Mouse (Mus musculus): ENCODE results near the gene Srp72. TPM values are rescaled to one million over a fixed set of nuclear protein-coding genes. Genes with fewer than 3 reads are reported as not detected.
"Not testable (repeated sequence)": the region's sequence is repeated elsewhere in the genome, so short reads cannot be mapped to it uniquely, and the experiment has no call there.

The Srp72 gene
- polyA plus RNA-seq, 1 experiment from 2014 or later = 78.5 TPM

GRCm38 (mm10) chr5:77028034-77028433, 53.6 kb downstream of the Srp72 start:
- no peaks in the 10 kb centered on the region for H3K4me1 ChIP-seq
- peaks cover 5% of the 10 kb centered on the region; the same call in 1 of the 2 replicates for H3K9me3 ChIP-seq (replicated peaks)
- no peak for DNase-seq (ENCODE audit: low spot score)
- no peak overlapping the region for H3K4me3 ChIP-seq
- H3K27me3 ChIP-seq (ENCODE audit: low read depth, poor library complexity, severe bottlenecking) = no peaks in the 10 kb centered on the region
- 83% methylated on average over 3 of the region's 3 CpGs for WGBS
- no peaks in the 10 kb centered on the region for H3K36me3 ChIP-seq
- H3K27ac ChIP-seq (replicated peaks) = no peak overlapping the region

- DNase-seq (ENCODE audit: low spot score) = no peak
- H3K9me3 ChIP-seq (replicated peaks) = no peaks in the 10 kb centered on the region
These were observed 55.3 kb downstream of the Srp72 start for GRCm38 (mm10) chr5:77029735-77030134.

DNA sequence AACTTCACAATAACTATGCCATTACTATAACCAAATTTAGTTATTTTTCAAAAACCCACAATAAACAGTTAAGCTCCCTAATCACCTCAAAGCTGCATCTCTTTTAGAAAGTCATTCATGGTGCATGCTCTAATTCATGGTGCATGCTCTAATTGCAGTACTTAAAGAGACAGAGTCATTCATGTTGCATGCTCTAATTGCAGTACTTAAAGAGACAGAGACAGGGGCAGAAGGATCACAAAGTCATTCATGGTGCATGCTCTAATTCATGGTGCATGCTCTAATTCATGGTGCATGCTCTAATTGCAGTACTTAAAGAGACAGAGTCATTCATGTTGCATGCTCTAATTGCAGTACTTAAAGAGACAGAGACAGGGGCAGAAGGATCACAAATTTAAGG, 60.6 kb downstream of the Srp72 start:
- not testable (repeated sequence) for DNase-seq (ENCODE audit: low spot score); H3K27ac ChIP-seq (replicated peaks); H3K4me1 ChIP-seq; H3K27me3 ChIP-seq (ENCODE audit: low read depth, poor library complexity, severe bottlenecking); H3K9me3 ChIP-seq (replicated peaks); H3K4me3 ChIP-seq; H3K36me3 ChIP-seq

More at GRCm38 (mm10) chr5:77029735-77030134, 55.3 kb downstream of the Srp72 start:
- no peaks in the 10 kb centered on the region for H3K27me3 ChIP-seq (ENCODE audit: low read depth, poor library complexity, severe bottlenecking)
- 76% methylated on average over 5 of the region's 5 CpGs for WGBS
- H3K27ac ChIP-seq (replicated peaks) = no peak overlapping the region
- no peaks in the 10 kb centered on the region for H3K36me3 ChIP-seq
- H3K4me1 ChIP-seq = no peaks in the 10 kb centered on the region
- H3K4me3 ChIP-seq = no peak overlapping the region

GRCm38 (mm10) chr5:77038451-77038850, 64.0 kb downstream of the Srp72 start:
- H3K27me3 ChIP-seq (ENCODE audit: low read depth, poor library complexity, severe bottlenecking) = no peaks in the 10 kb centered on the region
- no peak overlapping the region for H3K27ac ChIP-seq (replicated peaks)
- 96% methylated on average over 10 of the region's 10 CpGs for WGBS
- H3K4me3 ChIP-seq = no peak overlapping the region
- H3K4me1 ChIP-seq = no peaks in the 10 kb centered on the region
- no peaks in the 10 kb centered on the region for H3K9me3 ChIP-seq (replicated peaks)
- H3K36me3 ChIP-seq = no peaks in the 10 kb centered on the region
- no peak for DNase-seq (ENCODE audit: low spot score)

DNA sequence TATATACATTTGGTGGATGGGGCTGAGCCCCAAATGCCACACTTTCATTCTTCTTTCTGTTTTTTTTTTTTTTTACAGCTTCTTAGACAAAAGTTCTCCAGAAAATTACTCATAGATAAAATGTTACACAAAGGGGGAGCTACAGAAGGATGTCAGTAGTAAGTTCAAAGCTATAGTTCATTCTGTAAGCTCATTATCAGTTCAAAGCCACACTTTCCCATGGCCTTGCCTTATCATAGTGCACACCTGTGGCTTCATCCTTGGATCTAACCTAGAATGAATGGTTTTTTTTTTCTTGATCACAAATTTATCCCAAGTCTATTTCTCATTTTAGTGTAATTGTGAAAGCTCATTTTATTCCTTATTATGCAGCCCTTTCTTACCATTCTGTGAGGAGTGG, 64.9 kb downstream of the Srp72 start:
- Histone ChIP-seq H3K27me3 (ENCODE audit: low read depth, poor library complexity, severe bottlenecking) (no peaks in the 10 kb centered on the region), H3K4me1 (no peaks in the 10 kb centered on the region), H3K9me3 (replicated peaks) (no peaks in the 10 kb centered on the region), H3K36me3 (no peaks in the 10 kb centered on the region), H3K4me3 (no peak overlapping the region), H3K27ac (replicated peaks) (no peak overlapping the region)
- DNase-seq (ENCODE audit: low spot score) = no peak

DNA sequence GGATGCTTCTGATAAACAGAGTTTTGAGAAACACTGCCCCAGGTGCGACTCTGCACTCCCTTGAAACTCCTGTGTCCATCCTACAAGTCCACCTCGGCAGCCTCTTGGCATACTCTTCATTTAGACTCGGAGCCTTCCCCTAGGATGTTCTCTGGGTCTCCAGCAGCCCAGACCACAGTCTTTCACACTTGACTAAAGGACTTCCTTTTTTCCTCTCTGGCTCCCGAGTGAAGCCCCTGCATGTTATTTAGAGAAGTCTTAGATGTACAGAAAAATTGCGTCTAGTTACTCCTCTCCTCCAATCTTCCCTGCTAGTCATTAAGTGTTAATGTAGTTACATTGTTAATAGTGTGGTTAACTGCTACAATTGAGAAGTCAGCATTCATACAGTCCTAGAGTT, 69.9 kb downstream of the Srp72 start:
- Histone ChIP-seq H3K27me3 (ENCODE audit: low read depth, poor library complexity, severe bottlenecking) (no peaks in the 10 kb centered on the region), H3K4me3 (no peak overlapping the region), H3K9me3 (replicated peaks) (no peaks in the 10 kb centered on the region), H3K36me3 (no peaks in the 10 kb centered on the region), H3K4me1 (no peaks in the 10 kb centered on the region), H3K27ac (replicated peaks) (no peak overlapping the region)
- DNase-seq (ENCODE audit: low spot score) = no peak
- WGBS = 75% methylated on average over 5 of the region's 5 CpGs

Other genes starting within 250 kb of the Srp72 start
- gene Aasdh, start 69.2 kb upstream of the Srp72 start, polyA plus RNA-seq (2016; fragmentation: Nextera tagmentation; extraction: Ambion mirVana) = 22.3 and 24.3 TPM in 2 replicates
- gene Paics, start 23.4 kb upstream of the Srp72 start, polyA plus RNA-seq (2016; fragmentation: Nextera tagmentation; extraction: Ambion mirVana) = 444 and 484 TPM in 2 replicates
- 46.1 and 58.0 TPM in 2 replicates for gene Ppat, start 23.1 kb upstream of the Srp72 start, polyA plus RNA-seq (2016; fragmentation: Nextera tagmentation; extraction: Ambion mirVana)
- gene Arl9, start 29.4 kb downstream of the Srp72 start, polyA plus RNA-seq (2016; fragmentation: Nextera tagmentation; extraction: Ambion mirVana) = not detected in 2 replicates
- 0.12 TPM in 1 of 2 replicates, not detected in the other for gene Thegl, start 41.3 kb downstream of the Srp72 start, polyA plus RNA-seq (2016; fragmentation: Nextera tagmentation; extraction: Ambion mirVana)
- 0.14 TPM in 1 of 2 replicates, not detected in the other for gene Hopx, start 140.4 kb downstream of the Srp72 start, polyA plus RNA-seq (2016; fragmentation: Nextera tagmentation; extraction: Ambion mirVana)
- gene Spink2, start 236.8 kb downstream of the Srp72 start, polyA plus RNA-seq (2016; fragmentation: Nextera tagmentation; extraction: Ambion mirVana) = 0.53 and 0.86 TPM in 2 replicates